Mouse (Mus musculus) cerebral cortex, adult 2 months (tissue): ENCODE measurements around the gene Six3.

Source experiments
- WGBS: fragments of 180-500 bp; shearing (Covaris S2); methylation state at CpG from one replicate; pipeline ENCODE4 v1.1.7; 2018; 5-methylcytosine and 5-hydroxymethylcytosine counted together

Gene Six3

DNA sequence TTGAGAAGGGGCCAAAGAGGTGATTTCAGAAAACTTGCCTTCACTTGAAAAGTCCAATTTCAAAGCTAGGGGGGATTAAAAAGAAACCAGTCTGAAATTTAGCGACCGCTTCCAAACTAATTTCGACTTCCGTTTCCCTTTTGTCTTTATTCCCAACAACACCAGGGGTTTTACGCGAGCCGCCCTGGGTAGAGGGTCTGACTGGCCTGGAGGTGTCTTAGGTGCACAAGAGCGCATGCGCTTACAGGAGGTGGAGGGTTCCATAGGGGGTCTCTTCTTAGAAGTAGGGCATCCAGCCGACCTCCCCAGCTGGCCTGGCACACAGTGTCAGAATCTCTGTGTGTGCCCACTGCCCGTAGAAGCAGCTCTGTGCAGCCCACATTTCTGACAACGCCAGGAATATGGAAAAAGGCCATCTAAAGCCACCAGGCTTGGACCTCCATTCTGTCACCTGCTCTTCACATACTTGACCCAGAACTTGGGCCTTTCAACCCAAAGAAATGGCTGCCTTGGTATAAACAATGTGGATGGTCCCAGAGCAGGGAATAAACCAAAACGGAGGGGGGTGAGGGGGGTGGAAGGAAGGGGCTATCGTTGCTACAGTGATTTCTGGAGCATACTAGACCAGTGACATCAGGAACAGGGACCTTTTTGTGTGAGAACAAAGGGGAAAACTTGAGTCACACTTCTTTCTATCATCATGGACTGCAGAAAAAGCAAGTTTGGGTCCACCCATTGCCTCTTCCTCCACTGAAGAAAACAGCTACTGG is 12.9 kb downstream of the Six3 start:
- 46% methylated on average over 14 of the region's 14 CpGs for WGBS

DNA sequence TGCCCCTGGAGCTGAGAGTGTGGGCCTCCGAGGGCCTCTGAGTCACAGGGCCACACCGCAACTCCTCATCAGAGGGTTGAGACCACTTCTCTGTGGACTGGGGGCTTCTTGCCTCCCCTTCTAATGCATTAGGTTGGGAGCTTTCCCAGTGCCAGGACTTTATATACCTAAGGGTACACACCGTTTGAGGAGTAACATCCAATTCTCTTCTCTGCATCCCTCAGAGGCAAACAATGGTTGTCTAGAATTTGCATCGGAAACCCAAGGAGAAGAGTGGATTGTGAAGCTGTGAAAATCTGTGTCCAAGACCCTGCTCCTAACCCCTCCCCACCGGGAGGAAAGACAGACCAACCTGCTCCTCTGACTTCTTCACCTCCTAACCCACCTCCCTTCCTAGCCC is 14.3 kb downstream of the Six3 start:
- WGBS: 71% methylated on average over 5 of the region's 5 CpGs

DNA sequence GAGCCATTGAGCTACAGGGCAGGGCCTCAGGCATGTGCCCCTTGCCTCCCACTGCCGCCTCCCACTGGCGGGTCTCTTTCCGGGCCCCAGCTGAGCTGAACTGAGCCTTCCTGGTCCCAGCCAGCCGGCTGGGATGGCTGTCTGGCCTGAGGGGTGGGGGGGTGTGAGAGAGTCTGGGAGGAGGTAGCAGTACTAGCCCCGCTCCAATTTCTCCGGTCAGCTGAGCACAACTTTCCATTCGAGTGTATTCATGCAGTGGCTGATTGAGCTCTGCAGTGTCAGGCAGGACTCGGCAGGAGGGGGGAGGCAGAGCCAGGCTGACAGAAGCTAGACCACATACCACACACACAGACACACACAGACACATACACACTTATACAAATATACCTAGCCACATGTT is 15.4 kb downstream of the Six3 start:
- WGBS: 28% methylated on average over 8 of the region's 8 CpGs

DNA sequence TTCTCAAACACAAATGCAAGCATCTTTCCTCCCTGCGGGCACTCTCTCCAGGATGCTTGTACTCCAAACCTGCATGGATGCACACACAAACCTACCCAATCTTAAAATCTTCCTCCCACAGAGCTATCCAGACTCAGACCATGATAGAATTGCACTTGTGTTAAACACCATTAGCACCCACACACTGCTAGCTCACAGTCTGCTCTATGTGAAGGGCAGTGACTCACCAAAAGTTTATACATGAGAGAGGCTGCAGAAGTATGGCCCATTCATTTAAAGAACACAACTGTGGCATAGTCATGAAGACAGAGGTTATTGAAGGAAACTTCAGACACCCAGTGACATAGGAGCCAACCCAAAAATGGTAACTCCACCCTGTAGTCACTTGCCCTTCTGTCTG is 16.0 kb downstream of the Six3 start:
- 88% methylated on average over 1 of the region's 1 CpGs for WGBS

DNA sequence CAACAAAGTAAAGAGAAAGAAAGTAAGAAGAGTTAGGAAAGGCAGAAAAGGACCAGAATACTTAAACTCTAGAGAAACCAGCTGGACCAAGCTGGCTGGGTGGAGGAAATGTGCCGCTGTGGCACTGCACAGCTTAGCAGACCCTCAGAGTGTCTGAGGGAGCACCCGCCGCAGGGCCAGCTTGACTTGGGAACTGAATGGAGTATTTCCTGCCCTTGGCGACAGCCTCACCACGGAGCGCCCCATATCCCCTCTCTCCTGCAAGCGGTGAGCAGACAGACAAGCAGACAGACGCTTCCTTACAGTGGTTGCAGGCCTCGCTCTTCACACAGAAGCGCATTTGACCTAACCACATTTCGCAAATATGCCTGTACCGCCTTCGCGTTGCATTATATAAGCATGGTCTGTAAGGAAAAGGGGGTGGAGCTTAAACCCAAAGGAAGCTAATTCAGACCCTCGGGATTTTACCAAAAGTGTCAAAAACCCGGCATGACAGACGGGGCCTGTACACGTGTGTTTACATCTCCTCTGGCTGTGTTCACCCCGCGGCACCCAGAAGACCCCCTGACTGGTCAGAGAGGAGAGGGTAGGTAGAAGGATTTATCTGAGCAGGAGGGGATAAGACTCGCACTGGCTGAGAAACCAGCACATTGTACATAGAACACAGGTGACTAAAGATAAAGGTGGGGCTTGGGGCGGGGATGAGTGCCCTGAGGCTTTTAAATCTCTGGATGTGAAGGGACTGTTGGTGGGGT is 17.1 kb downstream of the Six3 start:
- WGBS: 59% methylated on average over 22 of the region's 22 CpGs

DNA sequence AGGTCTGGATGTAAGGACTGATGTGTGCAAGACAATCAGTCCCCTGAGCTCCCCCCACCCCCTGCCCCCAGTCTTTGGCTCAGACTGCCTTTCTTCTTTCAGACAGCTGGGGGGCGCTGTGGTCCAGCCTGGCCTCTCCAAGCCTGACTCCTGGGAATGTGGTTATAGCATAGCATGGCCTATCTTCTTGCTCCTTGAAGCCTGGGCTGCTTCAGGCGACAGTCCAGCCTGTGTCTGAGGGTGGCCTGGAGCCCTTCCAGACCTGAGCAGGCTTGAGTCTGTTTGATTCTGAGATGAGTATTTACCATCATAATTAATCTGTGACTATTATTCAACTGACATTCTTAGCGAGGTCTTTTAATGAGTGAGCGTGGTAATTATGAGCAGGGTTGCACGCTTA is 17.7 kb downstream of the Six3 start:
- WGBS: 67% methylated on average over 5 of the region's 5 CpGs

DNA sequence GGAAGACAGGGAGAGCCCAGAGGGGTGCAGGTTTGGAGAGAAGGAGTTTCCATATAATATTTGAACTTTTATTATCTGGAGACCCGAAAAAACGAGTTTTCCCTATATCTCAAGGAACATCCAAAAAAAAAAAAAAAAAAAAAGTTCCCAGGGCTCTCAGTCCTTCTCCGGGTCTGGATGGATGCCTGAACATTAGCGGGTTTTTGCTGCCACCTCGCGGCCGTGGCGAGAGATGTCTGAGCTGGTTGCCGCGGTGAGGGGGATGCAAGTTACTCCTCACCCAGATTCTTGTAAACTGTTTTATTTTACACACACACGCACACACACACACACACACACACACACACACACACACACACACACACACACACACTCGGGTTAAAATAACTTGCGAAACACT is 20.2 kb downstream of the Six3 start:
- WGBS: 1% methylated on average over 13 of the region's 13 CpGs

DNA sequence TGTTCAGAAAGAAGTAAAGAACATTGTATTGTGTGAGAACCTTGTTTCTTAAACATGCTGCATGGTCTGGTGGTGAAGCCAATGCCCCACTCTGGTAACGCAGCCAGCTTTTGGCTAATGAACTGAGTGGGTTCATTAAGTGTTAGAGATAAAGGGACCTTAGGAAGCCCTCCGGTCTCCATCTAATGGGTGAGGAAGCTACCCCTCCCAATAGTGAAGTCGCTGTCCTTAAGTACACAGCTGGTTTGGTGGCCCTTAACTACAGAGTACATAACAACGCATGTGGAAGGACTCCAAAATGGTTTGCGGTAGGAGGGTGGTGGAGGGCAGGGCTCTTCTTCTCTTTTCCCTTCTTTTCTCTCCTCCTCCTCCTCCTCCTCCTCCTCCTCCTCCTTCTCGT is 24.5 kb downstream of the Six3 start:
- WGBS: 61% methylated on average over 5 of the region's 6 CpGs

DNA sequence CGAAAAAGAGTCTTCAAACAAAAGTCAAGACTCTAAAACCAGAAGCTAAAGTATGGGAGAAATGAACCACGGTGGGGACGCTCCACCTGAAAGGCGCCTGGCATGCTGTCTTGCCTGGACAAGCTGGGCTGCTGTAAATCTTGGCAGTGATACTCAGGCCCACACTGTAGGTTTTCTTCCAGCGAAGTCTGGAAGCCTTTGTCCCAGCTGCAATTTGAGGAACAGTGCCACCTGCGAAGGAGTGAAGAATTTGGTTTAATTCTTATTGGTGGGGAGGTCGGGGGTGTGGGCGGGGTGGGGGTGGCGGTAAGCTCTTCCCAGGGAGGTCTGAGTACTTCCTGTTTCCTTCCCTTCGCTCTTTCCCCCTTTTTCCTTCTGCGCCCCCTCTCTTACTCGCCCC is 31.9 kb downstream of the Six3 start:
- WGBS: 20% methylated on average over 10 of the region's 12 CpGs

DNA sequence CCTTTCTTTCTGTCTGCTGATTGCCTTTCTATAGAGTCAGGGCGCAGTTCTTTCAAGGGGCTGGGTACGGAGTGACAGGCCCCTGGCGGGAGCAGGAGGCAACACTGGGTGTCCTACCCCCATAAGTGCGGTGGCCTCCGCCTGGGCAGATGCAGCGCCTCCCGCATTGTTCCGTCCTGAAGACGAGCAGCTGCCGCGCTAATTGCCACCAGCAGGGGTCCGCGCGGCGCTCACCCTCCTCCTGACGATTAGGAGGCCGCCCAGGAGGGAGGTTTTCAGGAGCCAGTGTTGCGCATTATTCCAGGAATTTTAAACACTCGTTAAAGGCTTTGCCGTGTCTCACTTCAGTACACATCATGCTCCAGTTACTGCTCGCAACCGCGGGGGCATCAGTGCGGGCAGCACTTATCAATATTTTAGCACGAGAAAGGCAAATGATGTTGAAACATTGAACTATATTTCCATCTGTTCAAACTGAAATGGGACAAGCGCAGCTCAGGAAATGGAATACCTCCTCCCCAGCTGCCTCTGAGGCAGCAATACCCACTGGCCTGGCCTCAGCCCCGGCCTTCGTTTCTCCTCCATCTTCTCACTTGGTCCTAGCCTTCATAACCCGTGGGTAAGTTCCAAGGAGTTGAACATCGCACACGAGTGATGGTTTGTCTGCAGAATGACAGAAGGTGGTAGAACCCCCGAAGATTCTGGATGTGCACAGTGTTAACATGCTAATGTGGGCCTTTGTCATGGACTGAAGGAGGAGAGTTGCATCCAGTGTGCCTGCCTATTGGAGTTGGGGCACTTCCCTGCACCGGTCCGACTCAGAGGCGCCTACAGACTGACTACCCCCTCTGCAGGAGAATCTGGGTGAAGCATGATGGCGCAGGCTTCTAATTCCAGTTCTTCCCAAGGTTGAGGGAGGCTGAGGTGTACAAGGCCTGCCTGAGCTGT is 32.6 kb downstream of the Six3 start:
- 15% methylated on average over 36 of the region's 36 CpGs for WGBS

DNA sequence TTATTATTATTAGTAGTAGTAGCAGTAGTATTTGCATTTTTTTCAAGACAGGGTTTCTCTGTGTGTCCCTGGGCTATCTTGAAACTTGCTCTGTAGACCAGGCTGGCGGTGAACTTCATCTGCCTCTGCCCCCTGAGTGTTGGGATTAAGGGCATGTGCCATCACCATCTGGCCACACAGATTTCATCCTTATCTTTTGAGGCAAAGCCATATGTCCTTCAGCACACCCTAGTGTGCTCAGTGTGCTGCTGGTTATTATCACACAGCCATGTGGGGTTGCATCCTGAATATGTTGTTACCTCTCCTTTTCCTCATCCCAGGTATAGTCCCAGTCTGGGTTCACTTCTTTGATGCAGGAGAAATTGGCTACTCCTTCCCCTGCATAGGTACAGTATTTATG is 46.6 kb downstream of the Six3 start:
- 82% methylated on average over 1 of the region's 1 CpGs for WGBS

DNA sequence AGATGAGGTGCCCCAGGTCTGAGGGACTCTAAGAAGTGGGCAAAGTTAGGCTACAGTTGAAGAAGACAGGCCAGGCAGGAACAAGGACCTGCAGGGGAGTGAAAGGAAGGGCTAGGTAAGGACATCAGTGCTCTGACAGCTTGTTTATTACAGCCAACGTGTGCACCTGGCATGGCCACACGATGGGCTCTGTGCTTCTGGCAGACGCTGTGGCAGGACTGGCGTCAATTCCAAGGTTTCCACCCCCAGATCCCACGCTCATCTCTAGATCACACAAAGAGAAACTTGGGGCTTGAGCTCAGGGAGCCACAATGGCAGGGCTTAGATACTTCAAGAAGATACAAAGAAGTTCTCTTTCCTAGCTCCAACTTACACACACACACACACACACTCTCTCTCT is 48.1 kb downstream of the Six3 start:
- WGBS: 47% methylated on average over 5 of the region's 5 CpGs

DNA sequence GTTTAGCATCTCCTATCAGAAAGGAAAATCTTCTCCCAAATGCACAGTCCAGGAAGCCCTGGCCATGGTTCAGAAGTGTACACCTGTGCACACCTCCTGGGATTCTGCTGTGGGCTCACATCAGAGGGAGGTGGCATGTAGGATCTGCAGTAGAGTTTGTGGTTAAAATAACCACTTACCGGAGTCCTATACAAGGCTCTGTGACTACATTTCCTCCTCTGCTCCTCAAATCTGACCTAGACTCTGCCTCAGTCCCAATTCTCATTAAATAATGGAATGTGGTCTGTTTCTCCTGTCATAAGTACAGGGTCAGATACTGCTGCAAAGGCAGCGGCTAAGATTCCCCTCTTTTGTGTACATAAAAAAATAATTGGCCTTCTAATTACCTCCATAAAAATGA is 50.8 kb downstream of the Six3 start:
- WGBS: 44% methylated on average over 2 of the region's 2 CpGs

DNA sequence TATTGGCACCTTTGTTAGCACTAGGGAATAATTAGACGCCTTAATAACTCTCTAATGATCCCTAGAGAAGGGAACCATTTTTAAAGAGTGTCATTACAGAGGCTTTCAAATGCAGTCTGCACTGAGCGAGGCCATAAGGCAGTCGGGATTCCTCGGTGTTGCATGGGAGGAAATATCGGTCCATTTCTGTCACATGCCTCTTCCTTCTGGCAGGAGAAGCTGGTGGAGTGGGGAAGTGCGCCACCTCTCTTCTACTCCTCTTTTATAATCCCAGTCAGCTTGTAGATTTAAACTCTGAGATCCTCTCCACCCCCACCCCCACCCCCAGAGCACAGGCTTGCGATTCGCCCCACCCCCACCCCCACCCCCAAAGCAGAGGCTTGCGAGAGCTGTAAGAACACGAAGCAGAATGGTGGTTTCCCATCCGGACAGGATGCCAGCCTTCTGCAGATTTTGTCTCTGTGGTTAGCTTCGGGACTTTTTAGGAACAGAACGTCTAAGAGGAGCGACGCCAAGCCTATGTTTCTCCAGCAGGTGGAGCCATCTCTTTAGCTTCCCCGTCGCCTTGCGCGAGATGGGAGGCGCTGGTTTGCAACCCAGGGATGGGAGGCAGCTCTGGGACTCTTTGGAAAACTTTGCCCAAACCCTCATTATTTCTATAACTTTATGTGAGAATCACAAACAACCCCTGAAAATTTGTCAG is 51.4 kb downstream of the Six3 start:
- 2% methylated on average over 20 of the region's 20 CpGs for WGBS
